Mouse (Mus musculus): Measurements from ENCODE around the gene Trap1. TPM values are rescaled to one million over a fixed set of nuclear protein-coding genes. Genes with fewer than 3 reads are reported as not detected.

Gene Trap1
- polyA plus RNA-seq, 1 experiment from 2014 or later = 49.3 TPM

- no peak overlapping the region for H3K27ac ChIP-seq (replicated peaks)
- no peak overlapping the region for H3K9ac ChIP-seq
- peaks cover 7% of the 10 kb centered on the region for H3K9me3 ChIP-seq
- H3K4me3 ChIP-seq = no peak overlapping the region
- no peak overlapping the region for H3K4me2 ChIP-seq
- H3K36me3 ChIP-seq = no peaks in the 10 kb centered on the region
- no peaks in the 10 kb centered on the region for H3K27me3 ChIP-seq
- WGBS = 77% methylated on average over 5 of the region's 5 CpGs
- no peaks in the 10 kb centered on the region for H3K4me1 ChIP-seq (replicated peaks)
- ATAC-seq (ENCODE audit: low read depth) = no peak
These were observed 63.5 kb downstream of the Trap1 start for GRCm38 (mm10) chr16:4014040-4014668.

GRCm38 (mm10) chr16:4012882-4013570, 64.6 kb downstream of the Trap1 start:
- Histone ChIP-seq H3K4me3 (no peak overlapping the region), H3K4me2 (no peak overlapping the region), H3K36me3 (no peaks in the 10 kb centered on the region), H3K27ac (replicated peaks) (no peak overlapping the region), H3K4me1 (replicated peaks) (no peaks in the 10 kb centered on the region), H3K27me3 (no peaks in the 10 kb centered on the region), H3K9me3 (peaks cover 7% of the 10 kb centered on the region), H3K9ac (no peak overlapping the region)
- no peak for ATAC-seq (ENCODE audit: low read depth)
- 78% methylated on average over 4 of the region's 4 CpGs for WGBS

- Histone ChIP-seq H3K4me2 (peak within 1 kb of the TSS; percentile 93), H3K9ac (peak within 1 kb of the TSS; percentile 95), H3K4me3 (peak within 1 kb of the TSS; percentile 90), H3K27me3 (no peaks in the 10 kb centered on the region), H3K27ac (replicated peaks) (peak within 1 kb of the TSS; percentile 91), H3K9me3 (no peaks in the 10 kb centered on the region), H3K36me3 (peaks cover 25% of the 10 kb centered on the region), H3K4me1 (replicated peaks) (peaks cover 22% of the 10 kb centered on the region)
- peak; percentile 98 for ATAC-seq (ENCODE audit: low read depth)
- 1% methylated on average over 49 of the region's 58 CpGs for whole genome bisulfite sequencing
These were observed 73.9 kb downstream of the Trap1 start, which contains the start of gene Slx4 for GRCm38 (mm10) chr16:4003489-4004398. Gene Slx4 (minus strand): TSS chr16:4003770.

Small RNAs within 50 kb of the gene (microRNA-seq; reads per million reads assigned to microRNA genes)
- not detected for gene Gm23413

Other genes starting within 250 kb of the Trap1 start
- gene Olfr15, start 246.9 kb downstream of the Trap1 start, polyA plus RNA-seq (2015; fragmentation: Nextera tagmentation; extraction: Ambion mirVana) = not detected in 2 replicates
- 1.7 and 2.2 TPM in 2 replicates for gene Zfp174, start 230.6 kb downstream of the Trap1 start, polyA plus RNA-seq (2015; fragmentation: Nextera tagmentation; extraction: Ambion mirVana)
- gene Naa60, start 205.5 kb downstream of the Trap1 start, polyA plus RNA-seq (2015; fragmentation: Nextera tagmentation; extraction: Ambion mirVana) = 81.9 and 85.0 TPM in 2 replicates
- 11.2 and 12.5 TPM in 2 replicates for gene Zfp597, start 193.3 kb downstream of the Trap1 start, polyA plus RNA-seq (2015; fragmentation: Nextera tagmentation; extraction: Ambion mirVana)
- 1.9 and 3.1 TPM in 2 replicates for gene Gm20695, start 193.2 kb downstream of the Trap1 start, polyA plus RNA-seq (2015; fragmentation: Nextera tagmentation; extraction: Ambion mirVana)
- gene 1700037C18Rik, start 169.1 kb downstream of the Trap1 start, polyA plus RNA-seq (2015; fragmentation: Nextera tagmentation; extraction: Ambion mirVana) = 10.5 and 11.5 TPM in 2 replicates
- 34.3 and 35.4 TPM in 2 replicates for gene Cluap1, start 169.0 kb downstream of the Trap1 start, polyA plus RNA-seq (2015; fragmentation: Nextera tagmentation; extraction: Ambion mirVana)
- gene Nlrc3, start 101.2 kb downstream of the Trap1 start, polyA plus RNA-seq (2015; fragmentation: Nextera tagmentation; extraction: Ambion mirVana) = 0.95 and 0.98 TPM in 2 replicates
- gene Slx4, start 74.1 kb downstream of the Trap1 start, polyA plus RNA-seq (2015; fragmentation: Nextera tagmentation; extraction: Ambion mirVana) = 18.9 and 22.3 TPM in 2 replicates
- gene Dnase1, start 40.9 kb downstream of the Trap1 start, polyA plus RNA-seq (2015; fragmentation: Nextera tagmentation; extraction: Ambion mirVana) = 5.2 and 6.6 TPM in 2 replicates
- gene Crebbp, start 136.2 kb upstream of the Trap1 start, polyA plus RNA-seq (2015; fragmentation: Nextera tagmentation; extraction: Ambion mirVana) = 36.6 and 39.7 TPM in 2 replicates